In the genomic region with DNA sequence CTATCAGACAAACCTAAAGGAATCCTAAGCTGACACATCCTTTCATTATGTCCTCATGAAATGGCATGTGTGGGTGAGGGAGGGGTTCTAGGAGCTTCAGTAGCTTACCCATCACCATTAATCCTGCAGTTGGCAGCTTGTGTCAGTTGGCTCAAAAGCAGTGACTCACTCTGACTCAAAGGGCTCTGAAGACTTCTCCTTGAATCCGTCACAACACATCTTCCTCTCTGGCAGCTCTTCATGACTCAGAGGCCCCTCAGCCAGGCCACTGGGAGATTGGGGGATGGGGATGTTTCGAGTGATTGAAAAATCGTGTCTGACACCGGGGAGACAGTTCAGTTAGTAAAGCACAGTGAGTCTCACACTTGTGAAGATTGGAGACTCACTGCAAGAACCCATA, we compare ENCODE assay signal across 12 mouse cellular contexts.
A peak's percentile ranks its signal among the peaks of the same experiment; 100 is the strongest.
DNase-seq lines count a peak whose midpoint lies in the region; ATAC-seq and TF ChIP-seq lines count a peak whose summit lies in the region.
"Had no signal": no experiment of that assay in that cellular context is flagged by ENCODE, and none has a peak within 500 bp of the region (broad histone marks: within the 10 kb centered on the region; RNA-seq: fewer than 3 reads in every experiment).

No protein-coding gene starts in this region.

- H3K9me3 ChIP-seq in midbrain, embryonic 16.5 days (replicated peaks; ENCODE audit: control insufficient read depth, low read length, poor library complexity, severe bottlenecking): no peaks in the 10 kb centered on the region
- H3K9me3 ChIP-seq: hindbrain, embryonic 15.5 days had no signal

- H3K27me3 ChIP-seq in myocyte (ENCODE audit: control insufficient read depth, insufficient read depth, insufficient read length): no peaks in the 10 kb centered on the region
- no peaks in the 10 kb centered on the region for H3K27me3 ChIP-seq in midbrain, embryonic 16.5 days (ENCODE audit: control insufficient read depth, insufficient read depth, low read depth, low read length)
- H3K27me3 ChIP-seq: hindbrain, embryonic 15.5 days had no signal

- H3K9ac ChIP-seq in midbrain, embryonic 16.5 days (ENCODE audit: low read depth, low read length): no peak overlapping the region
- H3K9ac ChIP-seq: hindbrain, embryonic 15.5 days had no signal

- H3ac ChIP-seq in myocyte (ENCODE audit: control insufficient read depth, insufficient read length): no peak overlapping the region

- intact Hi-C loops in gastrocnemius, postnatal 14 days (cut with DNase I; ENCODE audit: low total_unique reads): no loop called here

- H3K27ac ChIP-seq in midbrain, embryonic 16.5 days (ENCODE audit: low read length): no peak overlapping the region
- H3K27ac ChIP-seq: hindbrain, embryonic 15.5 days had no signal

- no peaks in the 10 kb centered on the region for H3K4me1 ChIP-seq in midbrain, embryonic 16.5 days (ENCODE audit: control insufficient read depth, insufficient read depth, low read length)

- no peaks in the 10 kb centered on the region for H3K79me2 ChIP-seq in myocyte (ENCODE audit: control insufficient read depth, insufficient read depth)

- peak overlapping the region; percentile 50 for H3K4me2 ChIP-seq in myocyte (ENCODE audit: low read depth)
- no peak overlapping the region for H3K4me2 ChIP-seq in midbrain, embryonic 16.5 days (ENCODE audit: low read length)
- H3K4me2 ChIP-seq: hindbrain, embryonic 15.5 days had no signal

- peak; percentile 39 for DNase-seq in gastrocnemius, postnatal 14 days
- DNase-seq in gastrocnemius, adult 8-10 months (ENCODE audit: low spot score in 2 of 2): no peak
- peak; percentile 44 for DNase-seq in retina, postnatal 1 day
- no peak for DNase-seq in retina, embryonic 14.5 days (ENCODE audit: low spot score)
- DNase-seq in brain, adult 2 months (ENCODE audit: low read depth, low spot score): peak; percentile 80
- no peak for DNase-seq in right cerebral cortex, postnatal 36 days (ENCODE audit: low spot score in 2 of 2)
- DNase-seq: cerebellum, postnatal 25 days; kidney, postnatal 14 days; right cerebral cortex, postnatal 25 days had no signal

- no peaks in the 10 kb centered on the region for H3K36me3 ChIP-seq in myocyte (ENCODE audit: control insufficient read depth, insufficient read depth)
- H3K36me3 ChIP-seq in midbrain, embryonic 16.5 days (ENCODE audit: control insufficient read depth, insufficient read depth, low read length): no peaks in the 10 kb centered on the region
- H3K36me3 ChIP-seq: hindbrain, embryonic 15.5 days had no signal

- no peak for TF ChIP-seq POLR2A in myocyte (IDR thresholded peaks at IDR 0.05; ENCODE audit: insufficient read length, low read depth)

- no peak overlapping the region for H3K4me3 ChIP-seq in myocyte
- no peak overlapping the region for H3K4me3 ChIP-seq in midbrain, embryonic 16.5 days (ENCODE audit: low read depth, low read length)
- H3K4me3 ChIP-seq: hindbrain, embryonic 15.5 days had no signal

- 75% methylated on average over 4 of the region's 4 CpGs for WGBS in midbrain, embryonic 16.5 days

- ATAC-seq in midbrain, embryonic 16.5 days: no peak

TF ChIP-seq in myocyte, 11 proteins besides CTCF, POLR2A, EP300 and RAD21:
- TF ChIP-seq MYOG (IDR thresholded peaks at IDR 0.05; ENCODE audit: control insufficient read depth in 1 of 3, insufficient read depth in 1 of 3, insufficient read length in 2 of 3, low read depth in 2 of 3) (peak in 1 of 3 experiments; percentile 46), TCF12 (IDR thresholded peaks at IDR 0.05; ENCODE audit: insufficient read depth, poor library complexity, severe bottlenecking) (peak; percentile 57), MYOD1 (IDR thresholded peaks at IDR 0.05; ENCODE audit: control insufficient read depth in 1 of 3, insufficient read length in 2 of 3, low read depth in 2 of 3) (peak in 2 of 3 experiments; percentile 81 to 87), REST (IDR thresholded peaks at IDR 0.05; ENCODE audit: insufficient read depth, insufficient read length) (no peak)
TF ChIP-seq in myocyte: peak in this region for 3.

Comparison
In these comparisons a context has a peak if more than half of its experiments do, and no peak if none do; other contexts are left out.
1. DNase-seq: peak in gastrocnemius, postnatal 14 days (single experiment), retina, postnatal 1 day (single experiment) and brain, adult 2 months (single experiment); none in gastrocnemius, adult 8-10 months (0 of 2), retina, embryonic 14.5 days (single experiment) and right cerebral cortex, postnatal 36 days (0 of 2).